Mouse (Mus musculus) liver, postnatal 0 days (tissue): ENCODE data around the gene Ccdc107.

Experiments
- CTCF ChIP-seq: sonication (generic); IDR thresholded peaks from 2 replicates; pipeline ENCODE4 v1.5.1; 2016; ENCODE audit warnings: antibody characterized with exemption, low read depth
- EP300 ChIP-seq: IDR thresholded peaks from 2 replicates; pipeline ENCODE4 v1.6.1; 2016; ENCODE audit warnings: antibody characterized with exemption, low read depth, mild to moderate bottlenecking

GRCm38 (mm10) chr4:43535628-43536027, 42.9 kb downstream of the Ccdc107 start:
- TF ChIP-seq CTCF, result no peak
- no peak for TF ChIP-seq EP300
